Mouse (Mus musculus) myocyte (in vitro differentiated cells): ENCODE data around the gene Slc25a44.

Source experiments
- POLR2A ChIP-seq: IDR thresholded peaks from one replicate; pipeline ENCODE4 v1.6.1; 2011; ENCODE audit warnings: low read depth, mild to moderate bottlenecking, control low read depth, moderate library complexity; ENCODE audit not compliant: insufficient read length
- TCF12 ChIP-seq: IDR thresholded peaks from one replicate; pipeline ENCODE4 v1.6.1; 2011; ENCODE audit warnings: mild to moderate bottlenecking, control low read depth; ENCODE audit not compliant: poor library complexity, insufficient read depth, severe bottlenecking
- USF1 ChIP-seq: IDR thresholded peaks from one replicate; pipeline ENCODE4 v1.6.1; 2011; ENCODE audit warnings: low read depth, mild to moderate bottlenecking, control low read depth, moderate library complexity

DNA sequence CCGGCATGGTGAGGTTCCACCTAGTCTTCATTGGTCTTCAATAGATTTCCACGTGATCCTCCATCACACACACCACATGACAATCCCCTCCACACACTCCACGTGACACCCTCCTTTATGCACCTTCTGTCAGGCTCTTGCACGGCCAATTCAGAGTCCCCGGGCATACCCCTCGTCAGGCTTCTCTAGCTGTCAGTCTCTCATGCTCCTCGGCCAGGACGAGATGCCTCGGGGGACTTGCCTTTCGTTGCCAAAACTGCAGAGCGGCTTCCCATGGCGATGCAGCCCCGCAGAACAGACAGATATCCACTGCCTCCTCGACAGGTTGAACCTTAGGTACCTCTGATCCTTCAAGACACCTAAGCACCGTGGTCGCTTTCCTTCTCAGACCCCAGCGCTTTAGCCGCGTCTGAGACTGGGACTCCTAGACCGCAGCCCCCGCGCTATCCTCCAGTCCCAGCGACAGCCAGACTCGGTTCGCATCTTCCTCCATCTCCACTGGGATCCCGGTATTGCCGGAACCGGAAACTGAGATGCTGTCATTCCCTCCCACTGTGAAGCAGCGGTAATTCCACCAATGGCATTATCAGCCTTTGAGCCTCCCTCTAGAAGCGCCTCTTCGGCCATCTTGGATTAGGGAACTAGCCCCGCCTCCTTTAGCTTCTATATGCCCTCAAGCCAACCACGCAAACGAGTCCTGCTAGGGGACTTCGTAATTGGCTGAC is at the start of gene Slc25a44:
- TF ChIP-seq TCF12: no peak
- TF ChIP-seq POLR2A: peak; percentile 86
- TF ChIP-seq USF1: peak; percentile 81
